ENCODE assay signal across 8 mouse cellular contexts in the genomic region with DNA sequence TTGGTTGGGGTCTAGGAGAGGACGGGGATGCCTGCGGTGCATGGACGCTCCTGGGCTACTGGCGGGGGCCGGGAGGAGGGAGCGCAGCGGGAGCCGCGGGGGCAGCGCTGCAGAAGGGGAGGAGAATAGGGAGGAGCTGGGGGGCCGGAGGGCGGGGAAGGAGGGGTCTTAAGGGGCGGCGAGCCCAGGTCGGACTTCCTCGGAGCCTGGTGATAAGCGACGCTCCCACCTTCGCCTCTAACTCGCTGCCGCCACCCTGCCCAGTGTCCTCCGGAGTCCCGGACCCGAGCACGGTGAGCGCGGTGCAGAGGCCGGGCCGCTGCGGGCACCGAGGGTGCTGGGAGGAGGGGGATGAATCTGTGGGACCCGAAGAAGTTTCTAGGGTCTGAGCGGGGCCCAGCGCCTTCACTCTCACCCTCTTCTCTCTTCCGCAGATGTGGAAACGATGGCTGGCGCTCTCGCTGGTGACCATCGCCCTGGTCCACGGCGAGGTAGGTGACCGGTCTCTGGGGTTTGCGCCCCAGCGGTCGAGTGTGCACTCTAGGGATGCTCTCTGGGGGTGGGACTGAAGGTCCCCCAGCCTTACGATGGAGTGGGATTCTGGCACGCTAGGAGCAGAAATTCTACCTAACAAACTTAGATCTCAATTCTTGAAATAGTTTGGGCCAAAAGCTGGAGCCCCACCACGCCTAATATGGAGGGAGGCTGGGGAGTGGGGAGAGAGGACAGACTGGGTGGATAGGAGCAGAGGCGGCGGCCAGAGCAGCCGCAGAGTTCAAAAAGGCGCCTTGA. TPM values are rescaled to one million over a fixed set of nuclear protein-coding genes. Genes with fewer than 3 reads are reported as not detected.
DNase-seq lines count a peak whose midpoint lies in the region; ATAC-seq and TF ChIP-seq lines count a peak whose summit lies in the region.

A gene (plus strand): TSS at position 14 of the 792 bp plus-strand sequence.

- H3K4me1 ChIP-seq in spleen, adult 2 months (ENCODE audit: control insufficient read depth, insufficient read depth, insufficient read length) = peaks cover 2% of the 10 kb centered on the region; the same call in 1 of the 2 replicates
- H3K4me1 ChIP-seq in intestine, embryonic 14.5 days (replicated peaks; ENCODE audit: control insufficient read depth, insufficient read depth, low read length) = peaks cover 19% of the 10 kb centered on the region
- peaks cover 11% of the 10 kb centered on the region for H3K4me1 ChIP-seq in midbrain, embryonic 16.5 days (ENCODE audit: control insufficient read depth, insufficient read depth, low read length)

- no peak for TF ChIP-seq POLR2A in spleen, adult 2 months (IDR thresholded peaks at IDR 0.05; ENCODE audit: low read depth, low read length)

- peak within 1 kb of the TSS; percentile 42 for H3K27ac ChIP-seq in spleen, adult 2 months (ENCODE audit: insufficient read depth, low read length)
- H3K27ac ChIP-seq in intestine, embryonic 14.5 days (ENCODE audit: low read depth) = peak within 1 kb of the TSS; percentile 88
- H3K27ac ChIP-seq in midbrain, embryonic 16.5 days (ENCODE audit: low read length) = peak within 1 kb of the TSS; percentile 47; the same call in 1 of the 2 replicates

- WGBS in spleen, adult 2 months = 3% methylated on average over 52 of the region's 52 CpGs
- WGBS in intestine, embryonic 14.5 days = under 1% methylated on average over 49 of the region's 52 CpGs
- under 1% methylated on average over 33 of the region's 52 CpGs for WGBS in midbrain, embryonic 16.5 days

- peaks cover 7% of the 10 kb centered on the region for H3K27me3 ChIP-seq in spleen, adult 2 months (ENCODE audit: control insufficient read depth, insufficient read depth, low read length)
- no peaks in the 10 kb centered on the region for H3K27me3 ChIP-seq in intestine, embryonic 14.5 days (replicated peaks; ENCODE audit: control insufficient read depth, insufficient read depth, low read length)
- H3K27me3 ChIP-seq in midbrain, embryonic 16.5 days (ENCODE audit: control insufficient read depth, insufficient read depth, low read depth, low read length) = no peaks in the 10 kb centered on the region

- H3K4me2 ChIP-seq in intestine, embryonic 14.5 days (ENCODE audit: low read length) = peak within 1 kb of the TSS; percentile 47
- H3K4me2 ChIP-seq in midbrain, embryonic 16.5 days (ENCODE audit: low read length) = peak within 1 kb of the TSS; percentile 99

- no peak for TF ChIP-seq CTCF in spleen, adult 2 months (IDR thresholded peaks at IDR 0.05; ENCODE audit: extremely low read depth, insufficient read depth, insufficient read length, insufficient replicate concordance)

- peak within 1 kb of the TSS; percentile 80 for H3K9ac ChIP-seq in intestine, embryonic 14.5 days (ENCODE audit: low read length)
- H3K9ac ChIP-seq in midbrain, embryonic 16.5 days (ENCODE audit: low read depth, low read length) = peak within 1 kb of the TSS; percentile 78

- ATAC-seq in intestine, embryonic 14.5 days (replicated peaks; ENCODE audit: low FRiP score, low TSS enrichment, low read depth) = peak; percentile 84
- ATAC-seq in midbrain, embryonic 16.5 days = peak; percentile 86

- H3K36me3 ChIP-seq in spleen, adult 2 months (ENCODE audit: control insufficient read depth, insufficient read depth, low read length) = no peaks in the 10 kb centered on the region
- 0 out of 2 replicates have a peak, but pooled peaks cover 7% of the 10 kb centered on the region for H3K36me3 ChIP-seq in intestine, embryonic 14.5 days (ENCODE audit: control insufficient read depth, insufficient read depth, low read length)
- H3K36me3 ChIP-seq in midbrain, embryonic 16.5 days (ENCODE audit: control insufficient read depth, insufficient read depth, low read length) = no peaks in the 10 kb centered on the region

- no peak for DNase-seq in spleen, adult 2 months (ENCODE audit: low read depth in 1 of 2, low spot score in 2 of 2)
- no peak for DNase-seq in spleen, postnatal 14 days (ENCODE audit: low spot score in 2 of 2)
- peak; percentile 82 for DNase-seq in embryo, embryonic 10.5 days (ENCODE audit: low spot score)
- peak; percentile 59 to 75 for DNase-seq in gastrocnemius, postnatal 4 days (ENCODE audit: low spot score in 2 of 2)
- peak; percentile 86 for DNase-seq in intestine, embryonic 14.5 days (ENCODE audit: low spot score)
- peak; percentile 61 for DNase-seq in liver
- peak; percentile 51 for DNase-seq in urinary bladder, postnatal 14 days (ENCODE audit: low spot score)

- H3K9me3 ChIP-seq in intestine, embryonic 14.5 days (ENCODE audit: control insufficient read depth, low read length) = no peaks in the 10 kb centered on the region
- H3K9me3 ChIP-seq in midbrain, embryonic 16.5 days (replicated peaks; ENCODE audit: control insufficient read depth, low read length, poor library complexity, severe bottlenecking) = no peaks in the 10 kb centered on the region

- peak within 1 kb of the TSS; percentile 48 for H3K4me3 ChIP-seq in spleen, adult 2 months (ENCODE audit: extremely low read depth, insufficient read depth, insufficient read length)
- H3K4me3 ChIP-seq in intestine, embryonic 14.5 days (ENCODE audit: low read depth, low read length) = peak within 1 kb of the TSS; percentile 89
- H3K4me3 ChIP-seq in midbrain, embryonic 16.5 days (ENCODE audit: low read depth, low read length) = peak within 1 kb of the TSS; percentile 70

RNA-seq across cellular contexts. Expression of the gene that starts here (rescaled TPM):
- 10.3 and 11.5 TPM in 2 replicates for polyA plus RNA-seq in spleen, adult 2 months (2012; rRNA removed)
- 100 to 1,000 TPM; 710 to 767 TPM for total RNA-seq in gastrocnemius, postnatal 4 days (2021)
- polyA plus RNA-seq in intestine, embryonic 14.5 days (2014; fragmentation: Nextera tagmentation; extraction: Ambion mirVana) = 307 and 342 TPM in 2 replicates
- polyA plus RNA-seq in midbrain, embryonic 16.5 days (2015; fragmentation: Nextera tagmentation; extraction: Ambion mirVana) = 69.2 and 74.3 TPM in 2 replicates

Comparison
In these comparisons a context has a peak if more than half of its experiments do, and no peak if none do; other contexts are left out.
1. DNase-seq: peak in embryo, embryonic 10.5 days (single experiment), gastrocnemius, postnatal 4 days (2 of 2), intestine, embryonic 14.5 days (single experiment), liver (single experiment) and urinary bladder, postnatal 14 days (single experiment); none in spleen, adult 2 months (0 of 2) and spleen, postnatal 14 days (0 of 2).
2. Peak in every context shown above with its lines, with median percentiles within 50 percentile points of each other: H3K27ac ChIP-seq and H3K4me3 ChIP-seq.